Mouse (Mus musculus) erythroblast, adult 5-6 weeks (primary cell): ENCODE data around the gene Asb2. TPM values are rescaled to one million over a fixed set of nuclear protein-coding genes. Genes with fewer than 3 reads are reported as not detected.
A peak's percentile ranks its signal among the peaks of the same experiment; 100 is the strongest.

Experiments
- ATAC-seq: replicated peaks from 2 replicates; pipeline ENCODE4 v1.8.0; 2016; ENCODE audit warnings: moderate number of reproducible peaks, mild to moderate bottlenecking, moderate TSS enrichment, inconsistent platforms; ENCODE audit not compliant: poor library complexity, low FRiP score, severe bottlenecking
- total RNA-seq, 2 experiments: library from RNA; stranded (forward) in 1 of 2; stranded (reverse) in 1 of 2; fragments of 150-400 nt in 1 of 2; fragments of 200-764, 138-1000 nt in 1 of 2; gene quantifications; 2 replicates each; pipeline versions ENCODE4 v1.2.3 to v1.2.4; 2015 to 2017; ENCODE audit warnings: low replicate concordance in 2 of 2

The Asb2 gene
- total RNA-seq, 2 experiments from 2014 or later = 0.09 TPM; not detected in 1

DNA sequence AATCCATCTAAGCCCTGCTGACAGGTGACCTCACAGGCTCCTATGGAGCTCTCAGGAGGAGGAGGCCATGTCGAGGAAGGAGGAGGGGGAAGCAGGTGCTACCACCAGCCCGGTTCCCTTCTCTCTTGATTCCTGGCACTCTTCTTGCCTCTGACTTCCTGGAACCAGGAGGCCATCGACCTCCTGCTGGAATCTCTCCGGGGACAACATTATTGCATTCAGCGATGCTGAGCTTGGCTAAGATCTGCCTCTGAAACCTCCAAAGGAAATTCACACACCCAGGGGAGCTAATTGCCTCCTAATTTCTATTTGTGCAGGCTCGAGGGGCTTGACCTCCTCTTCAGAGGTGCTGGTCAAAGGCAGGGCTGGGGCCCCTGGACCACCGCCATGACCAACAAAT, 28.7 kb downstream of the Asb2 start:
- no peak for ATAC-seq

DNA sequence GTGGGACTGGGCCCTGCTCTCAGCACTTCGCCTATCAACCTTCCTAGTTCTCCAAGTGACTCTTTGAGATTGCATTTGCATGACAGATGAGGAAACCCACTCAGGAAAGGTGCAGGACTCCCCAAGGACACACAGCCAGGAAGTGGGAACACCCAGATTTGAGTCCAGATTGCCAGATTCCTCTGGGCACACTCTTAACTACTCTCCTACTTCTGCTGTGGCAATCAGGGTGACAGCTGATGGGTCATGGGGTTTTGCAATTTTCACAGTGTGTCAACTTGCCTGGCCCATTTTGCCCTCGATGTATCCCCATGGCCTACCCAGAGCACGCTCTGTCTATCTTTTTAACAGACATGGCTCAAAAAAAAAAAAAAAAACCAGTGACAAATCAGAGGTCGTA, 29.2 kb downstream of the Asb2 start:
- ATAC-seq = no peak

DNA sequence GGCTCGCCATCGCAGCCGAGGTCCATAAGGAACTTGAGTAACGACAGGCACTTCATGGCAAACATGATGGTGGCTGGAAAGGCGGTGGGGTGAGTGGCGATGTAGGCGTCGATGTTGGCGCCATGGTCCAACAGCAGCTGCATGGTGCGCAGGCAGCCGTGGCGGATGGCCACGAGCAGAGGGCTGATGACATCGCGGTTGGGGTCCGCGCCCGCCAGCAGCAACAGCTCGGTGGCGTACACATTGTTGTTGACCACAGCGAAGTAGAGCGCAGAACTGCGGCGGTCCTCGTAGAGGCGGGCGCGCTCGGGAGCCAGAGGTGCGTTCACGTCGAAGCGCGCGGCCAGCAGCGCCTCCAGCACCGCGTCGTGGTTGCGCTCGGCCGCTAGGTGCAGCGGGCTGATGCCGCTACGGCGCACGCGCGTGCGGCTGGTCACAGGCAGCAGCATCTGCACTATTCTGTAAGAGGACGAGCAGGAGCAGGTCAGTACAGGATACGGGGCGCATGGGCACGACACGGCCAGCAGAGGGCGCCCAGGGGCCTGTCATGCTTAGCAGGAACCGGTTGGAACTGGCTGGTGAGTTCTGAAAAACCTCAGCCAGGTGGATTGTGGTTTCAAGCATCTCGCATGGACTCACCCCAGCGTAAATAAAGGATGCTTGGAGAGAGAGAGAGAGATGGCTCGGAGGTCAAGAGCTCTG, 30.5 kb downstream of the Asb2 start:
- peak; percentile 76 for ATAC-seq

DNA sequence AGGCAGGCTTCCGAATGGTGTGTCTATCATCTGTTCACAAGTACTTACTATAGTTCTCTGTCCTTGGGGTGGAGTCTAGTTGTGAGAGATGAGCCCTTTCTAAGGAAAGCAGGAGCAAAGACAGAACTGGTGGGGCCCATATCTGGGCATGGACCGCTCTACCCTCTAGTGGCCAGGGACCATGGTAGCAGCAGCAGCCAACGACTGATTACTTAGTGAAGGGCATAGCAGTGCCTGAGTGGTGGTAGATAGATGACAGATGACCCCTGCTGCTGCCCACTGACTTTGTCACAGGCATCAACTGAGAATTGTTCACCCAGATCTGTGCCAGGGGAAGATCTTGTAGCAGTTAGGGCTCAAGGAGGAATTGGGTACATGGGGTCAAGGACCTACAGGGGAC, 33.0 kb downstream of the Asb2 start:
- ATAC-seq = no peak

DNA sequence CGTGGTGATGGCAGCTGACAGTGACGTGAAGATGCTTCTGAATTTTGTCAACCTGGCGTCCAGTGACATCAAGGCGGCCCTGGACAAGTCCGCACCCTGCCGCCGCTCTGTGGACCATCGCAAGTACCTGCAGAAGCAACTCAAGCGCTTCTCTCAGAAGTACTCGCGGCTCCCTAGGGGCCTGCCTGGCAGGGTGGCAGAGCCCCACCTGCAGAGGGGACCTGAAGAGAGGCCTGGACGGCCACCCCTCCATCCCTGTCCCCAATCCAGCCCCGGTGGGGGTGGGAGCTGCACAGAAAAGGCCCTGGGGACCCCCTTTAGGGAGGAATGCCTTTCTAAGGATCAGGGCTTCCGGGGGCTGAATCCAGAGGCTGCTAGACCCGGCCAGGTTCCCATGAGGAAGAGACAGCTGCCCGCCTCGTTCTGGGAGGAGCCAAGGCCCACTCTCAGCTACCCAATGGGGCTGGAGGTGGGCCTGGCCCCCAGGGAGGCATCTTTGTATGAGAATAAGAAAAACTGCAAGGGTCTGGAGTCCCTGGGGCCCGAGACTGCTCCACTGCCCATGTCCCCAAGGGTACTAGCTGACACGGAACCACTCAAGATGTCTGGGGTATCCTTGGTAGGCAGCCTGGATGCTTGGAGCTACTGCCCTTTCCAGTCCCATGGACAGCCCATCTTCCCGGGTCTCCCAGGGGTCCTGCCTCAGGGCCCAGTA, 39.8 kb downstream of the Asb2 start:
- ATAC-seq = no peak

DNA sequence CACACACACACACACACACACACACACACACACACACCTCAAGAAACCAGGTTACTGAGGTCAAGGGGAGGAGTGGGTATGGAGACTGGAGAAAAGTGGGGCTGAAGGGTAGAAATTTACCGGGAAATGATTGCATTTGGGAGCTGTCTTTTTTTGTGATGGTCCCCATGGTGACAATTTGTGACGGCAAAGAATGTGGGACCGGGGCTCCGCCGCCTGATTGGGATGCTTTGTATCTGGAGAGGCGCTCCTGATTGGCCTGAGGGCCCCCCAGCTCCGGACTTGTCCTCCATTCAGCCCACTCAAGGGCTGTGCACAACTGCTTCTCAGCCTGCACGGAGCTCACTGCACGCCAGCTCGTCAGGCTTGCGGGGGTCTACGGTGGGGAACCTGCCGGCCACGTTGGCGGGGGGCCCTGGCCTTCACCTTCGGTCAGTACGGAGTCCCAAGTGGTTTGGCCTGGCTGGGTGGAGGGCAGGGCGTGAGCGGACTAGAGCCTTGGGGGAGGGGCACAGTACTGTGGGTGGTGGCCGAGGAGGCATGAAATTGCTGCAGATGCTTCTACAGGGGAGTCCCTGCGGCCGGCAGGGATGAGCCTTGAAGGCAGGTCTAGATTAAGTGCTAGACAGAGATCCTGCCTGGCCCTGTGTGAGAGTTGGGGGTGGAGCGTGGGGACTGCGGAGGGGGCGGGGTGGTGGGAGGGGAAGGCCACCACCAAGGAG, 41.0 kb downstream of the Asb2 start:
- ATAC-seq = no peak

DNA sequence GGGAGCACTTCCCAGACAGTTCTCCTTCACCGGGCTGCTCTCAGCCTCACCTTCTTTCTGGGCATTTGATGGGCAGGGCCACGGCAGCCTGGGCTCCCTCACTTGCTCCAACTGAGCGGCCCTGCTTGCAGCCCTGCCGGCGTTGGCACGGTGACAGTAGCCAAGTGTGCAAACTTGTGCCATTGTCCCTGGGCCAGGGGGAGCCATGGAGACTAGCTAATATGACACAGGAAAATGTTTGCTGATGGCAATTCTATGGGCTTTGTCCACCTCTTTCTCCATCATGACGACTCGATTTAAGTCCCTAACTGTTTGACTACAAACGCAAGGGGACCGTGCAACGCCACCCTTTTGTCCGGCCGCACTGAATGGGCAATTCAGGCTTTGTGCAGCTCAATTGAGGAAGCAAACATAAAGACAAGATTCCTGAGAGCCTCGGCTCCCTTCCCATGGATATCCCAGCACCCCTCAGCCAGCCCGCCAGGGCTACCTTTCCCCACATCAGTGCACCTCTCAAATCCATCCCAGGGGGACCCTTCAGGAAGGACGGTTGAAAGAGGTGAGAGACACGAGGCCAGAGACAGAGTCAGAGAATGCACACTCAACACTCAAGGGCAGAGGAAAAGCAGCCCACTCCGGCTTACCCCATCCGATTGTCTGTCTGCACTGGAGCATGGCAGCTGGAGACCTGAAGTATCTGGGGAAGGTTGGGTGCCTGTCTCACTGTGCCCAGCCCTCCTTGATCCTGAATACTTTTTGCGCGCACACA, 41.7 kb downstream of the Asb2 start:
- no peak for ATAC-seq

DNA sequence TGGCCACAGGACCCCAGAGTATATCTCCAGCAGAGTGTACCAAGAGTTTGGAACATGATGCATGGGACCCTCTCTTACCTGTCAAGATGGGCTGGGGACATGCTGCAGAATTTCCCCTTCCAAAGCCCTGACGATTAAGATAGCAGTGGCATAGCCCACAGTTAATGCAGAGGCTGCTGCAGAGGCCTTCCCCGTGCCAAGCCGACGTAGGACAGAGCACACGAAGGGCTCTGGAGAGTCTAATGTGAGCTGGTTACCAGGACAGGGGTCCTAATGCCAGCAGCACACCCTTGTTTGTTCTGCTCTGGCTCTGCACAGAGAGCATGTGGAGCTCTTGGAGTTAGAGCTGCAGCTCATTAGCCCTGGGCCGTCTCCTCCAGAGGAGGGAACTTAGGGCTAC, 42.5 kb downstream of the Asb2 start:
- no peak for ATAC-seq

DNA sequence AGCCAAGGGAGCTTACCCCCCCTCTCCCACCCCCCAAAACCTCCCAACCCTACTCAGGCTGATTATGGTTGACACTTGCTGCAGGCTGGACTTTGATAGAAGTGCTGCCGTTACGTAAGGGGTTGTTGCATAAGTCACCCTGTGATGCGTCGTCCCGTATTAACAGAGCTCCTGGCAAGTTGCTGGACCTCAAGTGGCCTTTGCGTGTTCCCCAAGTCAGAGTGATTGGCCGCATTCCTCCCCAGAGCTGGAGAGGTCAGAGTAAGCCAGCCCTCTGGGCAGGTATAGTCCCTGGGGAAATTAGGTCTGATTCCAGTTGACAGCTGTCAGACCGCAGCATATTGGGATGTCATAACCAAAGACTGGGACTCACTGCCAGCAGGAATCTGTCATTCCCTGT, 43.9 kb downstream of the Asb2 start:
- no peak for ATAC-seq

DNA sequence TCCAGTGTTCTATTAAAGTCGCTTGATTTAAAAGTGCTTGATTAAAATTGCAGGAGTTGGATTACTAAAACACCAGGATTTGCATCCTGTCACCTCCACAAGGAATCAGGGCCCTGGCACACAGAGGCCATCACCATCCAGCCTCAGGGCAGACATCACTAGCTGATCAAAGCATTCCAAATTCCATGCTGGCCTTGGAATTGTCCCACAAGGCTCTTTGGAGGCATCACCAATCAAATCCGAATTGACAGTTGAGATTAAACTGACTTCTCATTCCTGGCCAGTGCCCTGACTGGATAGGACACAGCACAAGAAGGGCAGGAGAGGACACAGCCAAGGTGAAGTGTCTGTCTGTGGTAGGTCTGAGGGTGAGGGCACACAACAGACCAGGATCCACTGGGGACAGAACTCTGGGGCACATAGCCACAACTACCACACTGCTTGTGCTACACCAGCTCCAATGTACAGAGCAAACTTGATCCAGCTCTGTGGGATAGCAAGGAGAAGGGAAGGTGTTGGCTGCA, 45.0 kb downstream of the Asb2 start, which contains the start of gene Fam181a:
Fam181a (plus strand) TSS at position 232 of the 524 bp plus-strand sequence.
- no peak for ATAC-seq

DNA sequence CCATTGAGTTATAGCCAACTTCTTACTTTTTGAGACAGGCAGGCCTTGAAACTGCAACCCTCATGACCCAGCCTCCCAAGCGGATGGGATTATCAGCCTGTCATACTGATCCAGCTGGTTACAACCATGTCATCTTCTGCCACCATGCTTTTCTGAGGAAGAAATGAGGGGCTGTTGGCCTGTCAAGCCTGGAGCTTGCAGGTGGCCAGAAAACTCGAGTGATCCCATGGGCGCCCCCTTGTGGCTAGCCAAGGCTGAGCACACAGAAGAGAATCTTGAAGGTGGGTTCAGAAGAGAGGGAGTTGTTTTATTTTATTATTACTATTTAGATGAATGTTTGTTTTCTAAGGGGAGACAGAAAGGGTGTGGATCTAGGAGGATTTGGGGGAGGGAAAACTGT, 49.1 kb downstream of the Asb2 start:
- ATAC-seq = no peak

DNA sequence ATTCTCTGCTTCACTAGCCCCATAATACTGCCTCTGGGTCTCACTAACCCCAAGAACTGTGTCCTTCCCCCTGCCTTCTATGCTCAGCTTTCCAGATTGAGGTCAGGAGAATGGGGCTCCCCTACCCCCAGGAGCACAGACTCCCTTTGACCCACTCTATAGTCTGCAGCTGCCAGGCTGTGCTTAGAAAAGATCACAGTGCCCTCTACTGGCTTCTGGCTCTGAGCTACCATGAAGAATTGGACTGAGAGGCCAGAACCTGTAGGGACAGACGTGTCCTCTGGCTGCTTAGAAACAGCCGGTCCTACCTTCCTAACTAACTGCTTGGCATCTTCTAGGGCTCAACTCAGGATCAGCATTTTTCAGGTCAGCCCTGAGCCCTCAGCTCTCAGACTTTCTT, 49.6 kb downstream of the Asb2 start:
- no peak for ATAC-seq

DNA sequence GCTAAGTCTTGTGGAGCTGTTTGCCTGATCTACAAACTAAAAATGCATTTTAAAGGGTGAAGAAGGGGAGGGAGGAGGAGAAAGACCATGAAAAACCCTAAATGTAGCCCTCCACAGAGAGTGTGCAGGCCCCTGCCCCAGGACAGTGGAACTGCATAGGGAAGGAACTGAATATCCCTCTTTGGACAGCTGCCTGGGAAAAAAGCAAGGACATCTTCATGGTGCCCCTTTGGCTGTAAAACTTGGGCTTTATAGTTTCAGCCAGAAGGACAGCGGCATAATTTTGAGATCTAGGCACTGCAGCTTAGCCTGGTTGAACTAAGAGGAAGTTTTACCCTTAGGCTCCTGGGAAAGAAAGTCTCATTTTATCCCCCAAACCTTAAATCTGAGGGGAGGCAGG, 52.8 kb downstream of the Asb2 start:
- no peak for ATAC-seq

DNA sequence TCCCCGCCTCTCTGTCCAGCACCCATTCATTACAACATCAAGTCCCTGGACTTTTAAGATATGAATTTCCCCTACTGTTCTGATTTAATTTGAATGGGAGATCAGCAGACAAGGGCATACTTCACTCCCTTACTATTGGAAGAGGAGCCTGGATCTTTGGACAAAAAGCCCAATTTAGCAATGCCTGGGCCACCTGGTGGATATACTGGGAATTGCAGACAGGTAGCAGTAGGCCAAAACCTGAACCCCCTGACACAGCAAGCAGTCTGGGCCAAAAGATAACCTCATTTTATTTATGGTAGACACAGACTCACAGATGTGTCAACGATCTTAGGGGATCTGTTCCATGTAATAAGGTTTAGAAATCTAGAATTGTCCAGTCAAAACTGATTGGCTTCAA, 54.2 kb downstream of the Asb2 start:
- 0 out of 2 replicates have a peak, but pooled peaks have one; percentile 60 for ATAC-seq

DNA sequence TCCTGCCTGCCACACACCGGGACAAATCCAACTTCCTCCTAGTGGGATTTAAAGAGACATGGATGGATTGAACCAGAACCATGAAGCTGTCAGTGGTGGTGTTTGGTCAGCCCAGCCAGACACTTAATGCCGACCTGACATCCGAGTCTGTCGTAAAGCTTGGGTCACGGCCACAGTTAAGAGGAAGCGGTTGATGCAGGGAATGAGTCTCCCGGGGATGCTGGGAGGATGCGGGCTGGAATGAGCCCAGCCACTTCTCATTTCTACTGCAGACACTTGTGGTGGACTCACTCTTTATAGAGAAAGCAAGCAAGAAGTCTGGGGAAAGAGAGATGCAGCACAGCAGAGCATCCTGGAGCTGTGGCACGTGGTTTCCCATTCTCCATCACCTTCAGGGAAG, 55.3 kb downstream of the Asb2 start:
- no peak for ATAC-seq

DNA sequence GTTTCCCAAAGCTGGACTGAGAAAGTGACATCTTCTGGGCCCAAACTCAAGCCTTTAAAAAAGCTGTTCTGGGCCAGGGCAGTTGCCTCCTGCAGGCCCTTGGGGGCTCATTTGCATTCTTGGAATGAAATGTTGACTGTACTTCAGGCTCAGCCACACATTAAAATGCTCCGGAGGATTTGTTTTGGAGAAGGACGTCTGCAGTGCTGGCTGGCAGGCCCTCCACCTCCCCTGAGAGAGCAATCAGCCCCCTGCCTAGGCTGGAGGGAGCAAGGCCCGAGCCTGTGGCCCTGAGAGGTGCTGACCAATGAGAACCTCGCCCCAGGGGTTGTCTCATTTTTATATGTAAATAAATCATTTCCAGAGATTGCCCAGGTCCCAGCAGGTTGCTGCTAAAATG, 59.5 kb downstream of the Asb2 start:
- no peak for ATAC-seq

DNA sequence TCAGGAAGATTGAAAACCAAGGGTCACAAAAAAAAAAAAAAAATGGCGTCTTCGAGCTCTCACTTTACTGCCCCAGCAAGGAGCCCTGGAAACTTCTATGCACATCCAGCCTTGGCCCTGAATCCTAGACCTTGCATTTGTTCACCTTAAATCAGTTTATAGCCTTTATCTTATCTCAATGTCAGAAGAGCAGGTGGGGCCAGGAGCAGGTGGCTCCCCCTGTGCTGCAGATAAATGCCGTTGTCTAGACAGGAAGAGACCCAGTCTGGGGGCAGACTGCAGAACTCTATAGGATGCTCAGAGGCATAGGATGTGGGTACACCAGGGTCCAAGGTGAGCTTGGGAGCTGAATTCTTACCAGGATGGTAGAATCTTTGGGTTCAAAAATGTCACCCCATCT, 63.4 kb downstream of the Asb2 start:
- no peak for ATAC-seq

DNA sequence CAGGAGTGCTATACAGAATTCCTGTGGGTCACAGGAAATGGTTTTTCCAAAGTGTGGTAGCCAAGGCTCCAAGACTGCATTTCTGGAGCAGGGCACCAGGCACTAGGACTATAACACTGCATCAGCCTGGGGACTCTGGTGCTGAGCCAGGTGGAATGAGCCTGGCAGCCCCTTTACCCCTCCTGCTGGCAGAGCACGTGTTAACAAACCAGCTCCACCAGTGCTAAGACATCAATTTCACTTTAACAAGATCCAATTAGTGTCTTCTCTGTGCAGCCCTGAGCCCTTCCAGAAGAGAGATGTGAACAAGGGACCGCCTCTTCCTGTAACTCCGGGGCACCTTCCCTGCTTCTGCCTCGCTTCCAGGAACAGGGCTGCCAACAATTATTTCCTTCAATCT, 68.5 kb downstream of the Asb2 start:
- ATAC-seq = no peak

DNA sequence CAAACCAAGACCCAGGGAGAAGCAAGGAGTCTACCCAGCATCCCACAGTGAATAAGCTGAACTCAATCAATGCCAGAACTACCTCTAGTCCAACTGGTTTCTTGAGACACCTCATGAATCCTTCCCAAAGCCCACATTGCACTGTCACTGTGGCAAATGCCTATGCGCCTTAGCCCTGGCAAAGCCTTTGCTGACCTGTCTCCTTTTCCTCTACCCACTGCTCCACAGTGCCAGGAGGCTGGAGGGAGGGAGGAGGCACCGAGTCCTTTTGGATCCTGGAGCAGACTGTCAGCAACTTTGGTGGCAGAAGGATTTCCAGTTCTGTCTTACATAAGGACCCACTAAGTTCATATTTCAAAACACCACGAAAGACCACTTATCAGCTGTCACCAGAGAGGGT, 72.4 kb downstream of the Asb2 start:
- ATAC-seq = no peak

DNA sequence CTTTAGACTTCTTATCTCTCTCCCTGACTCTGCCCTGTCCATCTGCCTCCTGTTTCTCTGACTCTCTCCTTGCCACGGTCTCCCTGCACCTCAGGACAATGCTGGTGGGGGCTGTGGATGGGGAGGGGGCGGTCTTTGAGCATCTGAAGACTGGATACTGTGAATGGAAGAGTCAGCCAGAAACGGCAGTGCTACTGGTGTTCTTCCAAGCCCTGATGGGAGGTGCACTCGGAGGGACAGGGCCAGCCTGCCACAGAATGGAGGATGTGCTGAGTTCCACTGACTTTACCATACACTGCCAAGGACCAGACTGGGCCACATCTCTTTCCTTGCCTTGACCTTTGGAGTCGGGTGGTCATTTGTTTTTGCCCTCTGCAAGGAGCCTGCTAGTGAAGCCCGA, 72.9 kb downstream of the Asb2 start:
- ATAC-seq = no peak
